Mouse (Mus musculus) midbrain, embryonic 12.5 days (tissue): ENCODE data around the gene Olfr222. TPM values are rescaled to one million over a fixed set of nuclear protein-coding genes. Genes with fewer than 3 reads are reported as not detected.

Experiments used
- ATAC-seq: fragments of 200-750 bp; cut with Nextera tagmentation; 2 replicates; pipeline ENCODE4 v1.8.0; 2017; ENCODE audit warnings: low read depth, moderate TSS enrichment, moderate library complexity; ENCODE audit not compliant: low FRiP score
- H3K27ac ChIP-seq: fragments of 300-500 bp; sonication (generic); replicated peaks from 2 replicates; pipeline ENCODE4 v1.5.1; 2016; ENCODE audit warnings: mild to moderate bottlenecking
- H3K27me3 ChIP-seq: fragments of 300-500 bp; sonication (generic); 2 replicates; pipeline ENCODE4 v1.6.1; 2016; ENCODE audit warnings: mild to moderate bottlenecking
- H3K36me3 ChIP-seq: fragments of 300-500 bp; sonication (generic); 2 replicates; pipeline ENCODE4 v1.6.1; 2016
- H3K4me1 ChIP-seq: fragments of 300-500 bp; sonication (generic); 2 replicates; pipeline ENCODE4 v1.6.1; 2016
- H3K4me2 ChIP-seq: fragments of 300-500 bp; sonication (generic); replicated peaks from 2 replicates; pipeline ENCODE4 v1.6.1; 2016; ENCODE audit warnings: mild to moderate bottlenecking, moderate library complexity
- H3K4me3 ChIP-seq: fragments of 300-500 bp; sonication (generic); 2 replicates; pipeline ENCODE4 v1.5.1; 2016; ENCODE audit warnings: mild to moderate bottlenecking
- H3K9ac ChIP-seq: fragments of 300-500 bp; sonication (generic); replicated peaks from 2 replicates; pipeline ENCODE4 v1.6.1; 2016; ENCODE audit warnings: mild to moderate bottlenecking, moderate library complexity
- H3K9me3 ChIP-seq: fragments of 300-500 bp; sonication (generic); 2 replicates; pipeline ENCODE4 v1.6.1; 2016; ENCODE audit warnings: mild to moderate bottlenecking
- WGBS: fragments of 180-500 bp; shearing (Covaris S2); methylation state at CpG from one replicate; pipeline ENCODE4 v1.1.7; 2016; 5-methylcytosine and 5-hydroxymethylcytosine counted together
- polyA plus RNA-seq: library from polyadenylated mRNA; unstranded; fragments of >200 nt; fragmentation: Nextera tagmentation; extraction: Ambion mirVana; gene quantifications from 2 replicates; pipeline ENCODE4 v1.2.1, GENCODE M21; 2016

Olfr222 gene
- polyA plus RNA-seq, 1 experiment from 2014 or later: not detected

DNA sequence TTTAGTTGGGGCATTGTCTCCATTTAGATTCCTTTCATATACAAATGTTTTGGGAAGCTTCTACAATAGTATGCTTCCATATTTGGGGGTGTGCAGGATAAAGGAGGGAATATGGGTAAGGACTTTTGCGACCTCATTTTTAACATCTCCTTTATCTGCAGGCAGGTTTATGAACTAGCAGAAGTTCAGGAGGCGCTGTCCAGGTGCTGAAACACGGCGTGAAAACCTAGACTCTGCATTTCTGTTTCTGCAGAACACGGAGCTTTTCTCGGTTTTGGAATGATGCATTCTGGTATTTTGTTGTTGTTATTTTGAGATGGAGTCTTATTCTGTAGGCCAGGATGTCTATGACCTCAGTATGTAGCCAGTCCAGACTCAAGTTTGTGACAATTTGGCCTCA lies 8.5 kb upstream of the Olfr222 start:
- Histone ChIP-seq H3K4me3 (no peak overlapping the region), H3K4me2 (no peak overlapping the region), H3K4me1 (no peaks in the 10 kb centered on the region), H3K9ac (no peak overlapping the region), H3K36me3 (no peaks in the 10 kb centered on the region), H3K27me3 (0 out of 2 replicates have a peak, but pooled peaks cover 3% of the 10 kb centered on the region), H3K9me3 (no peaks in the 10 kb centered on the region), H3K27ac (no peak overlapping the region)
- 37% methylated on average over 6 of the region's 6 CpGs for WGBS
- no peak for ATAC-seq

DNA sequence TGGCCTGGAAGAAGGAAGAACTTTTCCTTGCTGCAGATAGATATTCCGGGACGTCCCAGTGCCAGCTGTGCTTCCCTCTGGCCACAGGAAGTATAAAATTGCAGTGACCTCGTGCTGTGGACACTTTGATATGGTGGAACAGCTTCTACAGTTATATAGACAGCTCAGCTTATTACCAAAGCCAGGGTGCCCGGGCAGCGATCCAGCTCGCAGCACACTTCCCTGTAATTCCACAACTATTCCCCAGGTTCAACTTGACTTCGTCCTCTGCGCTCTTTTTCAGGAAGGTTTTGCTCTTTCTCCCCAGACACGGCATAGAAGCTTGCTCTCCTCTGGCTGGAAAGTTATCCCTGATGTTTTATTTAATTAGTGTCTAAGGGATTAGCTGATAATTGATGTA lies 309 bp downstream of the Olfr222 start:
- no peak overlapping the region for H3K4me3 ChIP-seq
- no peak overlapping the region for H3K27ac ChIP-seq
- 0 out of 2 replicates have a peak, but pooled peaks cover 4% of the 10 kb centered on the region for H3K27me3 ChIP-seq
- no peaks in the 10 kb centered on the region for H3K4me1 ChIP-seq
- no peak for ATAC-seq
- no peak overlapping the region for H3K9ac ChIP-seq
- no peaks in the 10 kb centered on the region for H3K9me3 ChIP-seq
- no peak overlapping the region for H3K4me2 ChIP-seq
- H3K36me3 ChIP-seq: no peaks in the 10 kb centered on the region
- WGBS: 76% methylated on average over 9 of the region's 9 CpGs

DNA sequence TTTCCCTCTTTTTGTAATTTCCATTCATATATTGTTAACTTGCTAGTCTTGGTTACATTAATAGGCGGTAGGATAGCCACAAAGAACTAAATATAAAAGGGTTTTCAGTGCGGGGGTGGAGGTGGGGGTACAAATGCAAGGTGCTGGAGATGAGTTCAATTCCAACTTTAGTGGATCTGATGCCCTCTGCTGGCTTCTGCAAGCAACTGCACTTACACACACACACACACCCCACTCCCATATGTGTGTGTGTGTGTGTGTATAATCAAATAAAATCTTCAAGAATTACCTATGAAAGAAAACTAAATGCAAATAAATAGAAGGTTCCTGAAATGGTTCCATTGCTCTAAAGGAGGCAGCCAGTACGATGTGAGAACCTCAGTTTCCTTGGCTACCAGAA lies 6.7 kb downstream of the Olfr222 start:
- Histone ChIP-seq H3K4me1 (no peaks in the 10 kb centered on the region), H3K27ac (no peak overlapping the region), H3K9ac (no peak overlapping the region), H3K4me2 (no peak overlapping the region), H3K4me3 (no peak overlapping the region), H3K9me3 (no peaks in the 10 kb centered on the region), H3K27me3 (0 out of 2 replicates have a peak, but pooled peaks cover 4% of the 10 kb centered on the region), H3K36me3 (no peaks in the 10 kb centered on the region)
- 66% methylated on average over 3 of the region's 3 CpGs for WGBS
- ATAC-seq: no peak

DNA sequence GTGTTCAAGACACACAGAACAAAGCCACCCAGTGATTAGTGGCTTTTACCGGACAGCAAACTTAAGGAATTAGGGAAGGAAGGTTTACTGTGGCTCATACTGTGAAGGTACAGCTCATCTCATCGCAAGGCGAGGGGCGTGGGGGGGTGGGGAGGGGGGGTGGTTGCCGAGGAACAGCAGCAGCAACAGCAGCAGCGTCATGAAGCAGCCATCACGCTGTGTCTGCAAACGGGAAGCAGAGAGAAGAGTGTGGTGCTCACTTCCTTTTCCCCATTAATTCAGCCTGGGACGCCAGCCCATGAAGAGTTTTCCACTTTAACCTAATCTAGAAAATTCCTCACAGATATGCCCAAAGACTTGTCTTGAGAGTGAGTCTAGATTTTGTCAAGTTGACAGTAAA lies 13.2 kb downstream of the Olfr222 start:
- ATAC-seq: no peak
- Histone ChIP-seq H3K27ac (no peak overlapping the region), H3K4me2 (no peak overlapping the region), H3K9me3 (no peaks in the 10 kb centered on the region), H3K4me1 (no peaks in the 10 kb centered on the region), H3K9ac (no peak overlapping the region), H3K36me3 (no peaks in the 10 kb centered on the region), H3K27me3 (no peaks in the 10 kb centered on the region), H3K4me3 (no peak overlapping the region)
- WGBS: 66% methylated on average over 9 of the region's 9 CpGs

DNA sequence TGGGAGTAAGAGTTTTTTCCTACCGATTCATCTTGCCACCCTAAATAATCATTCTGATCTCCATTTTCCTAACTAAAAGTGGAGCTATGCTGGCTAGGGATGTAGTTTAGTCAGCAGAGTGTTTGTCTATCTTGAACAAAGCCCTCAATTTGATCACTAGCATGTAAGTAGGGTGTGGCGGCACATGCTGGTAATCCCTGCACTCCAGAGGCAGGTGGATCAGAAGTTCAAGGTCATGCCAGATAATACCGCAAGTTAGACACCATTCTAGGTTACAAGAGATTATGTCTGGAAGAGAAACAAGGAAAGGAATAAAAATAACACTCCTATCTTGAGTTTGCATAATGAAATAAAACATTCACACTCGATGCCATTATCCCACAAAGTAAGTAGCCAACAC lies 13.7 kb downstream of the Olfr222 start:
- no peaks in the 10 kb centered on the region for H3K4me1 ChIP-seq
- no peak overlapping the region for H3K9ac ChIP-seq
- WGBS: 90% methylated on average over 4 of the region's 4 CpGs
- no peak for ATAC-seq
- no peak overlapping the region for H3K27ac ChIP-seq
- no peaks in the 10 kb centered on the region for H3K36me3 ChIP-seq
- H3K4me2 ChIP-seq: no peak overlapping the region
- no peaks in the 10 kb centered on the region for H3K27me3 ChIP-seq
- H3K9me3 ChIP-seq: no peaks in the 10 kb centered on the region
- no peak overlapping the region for H3K4me3 ChIP-seq

DNA sequence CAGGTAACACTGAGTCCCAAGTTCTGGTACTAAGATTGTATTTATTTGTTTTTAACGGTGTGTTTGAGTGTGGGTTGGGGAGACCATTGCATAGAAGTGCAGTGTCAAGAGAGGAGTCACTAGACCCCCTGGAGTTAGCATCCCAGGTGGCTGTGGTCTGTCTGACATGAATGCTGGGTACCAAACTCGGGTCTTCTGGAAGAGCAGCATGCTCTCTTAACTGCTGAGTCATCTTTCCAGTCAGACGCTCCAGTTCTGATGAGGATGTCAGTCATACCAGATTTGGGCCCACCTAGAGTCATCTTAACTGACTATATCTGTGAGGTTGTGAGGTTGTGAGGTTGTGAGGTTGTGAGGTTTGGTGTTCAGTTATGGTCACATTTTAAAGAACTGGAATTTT lies 15.1 kb downstream of the Olfr222 start:
- no peaks in the 10 kb centered on the region for H3K36me3 ChIP-seq
- H3K9me3 ChIP-seq: no peaks in the 10 kb centered on the region
- no peaks in the 10 kb centered on the region for H3K27me3 ChIP-seq
- no peak overlapping the region for H3K4me3 ChIP-seq
- 76% methylated on average over 3 of the region's 3 CpGs for WGBS
- ATAC-seq: no peak
- no peak overlapping the region for H3K9ac ChIP-seq
- no peak overlapping the region for H3K27ac ChIP-seq
- no peaks in the 10 kb centered on the region for H3K4me1 ChIP-seq
- no peak overlapping the region for H3K4me2 ChIP-seq

DNA sequence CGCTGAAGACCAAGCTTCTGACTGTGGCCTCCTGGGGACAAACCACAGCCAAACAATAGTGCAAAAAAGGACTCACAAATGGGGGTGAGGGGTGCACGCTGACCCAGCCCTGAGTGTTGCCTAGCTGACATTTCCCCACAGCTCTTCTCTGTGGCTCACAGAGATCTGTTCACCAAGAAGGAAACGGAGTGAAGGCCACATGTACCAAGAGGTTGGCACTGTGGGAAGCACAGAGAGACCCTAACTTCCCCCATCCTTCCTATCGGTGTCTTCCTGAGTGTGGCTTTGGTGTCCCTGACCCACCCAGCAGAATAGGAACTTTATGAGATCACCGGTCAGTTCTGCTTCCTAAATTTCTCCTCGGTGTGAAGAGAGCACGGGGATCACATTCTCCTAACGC lies 21.5 kb downstream of the Olfr222 start:
- no peak overlapping the region for H3K9ac ChIP-seq
- ATAC-seq: no peak
- no peak overlapping the region for H3K4me2 ChIP-seq
- 80% methylated on average over 8 of the region's 8 CpGs for WGBS
- no peaks in the 10 kb centered on the region for H3K4me1 ChIP-seq
- no peaks in the 10 kb centered on the region for H3K36me3 ChIP-seq
- H3K27ac ChIP-seq: no peak overlapping the region
- no peaks in the 10 kb centered on the region for H3K9me3 ChIP-seq
- no peak overlapping the region for H3K4me3 ChIP-seq
- H3K27me3 ChIP-seq: no peaks in the 10 kb centered on the region

DNA sequence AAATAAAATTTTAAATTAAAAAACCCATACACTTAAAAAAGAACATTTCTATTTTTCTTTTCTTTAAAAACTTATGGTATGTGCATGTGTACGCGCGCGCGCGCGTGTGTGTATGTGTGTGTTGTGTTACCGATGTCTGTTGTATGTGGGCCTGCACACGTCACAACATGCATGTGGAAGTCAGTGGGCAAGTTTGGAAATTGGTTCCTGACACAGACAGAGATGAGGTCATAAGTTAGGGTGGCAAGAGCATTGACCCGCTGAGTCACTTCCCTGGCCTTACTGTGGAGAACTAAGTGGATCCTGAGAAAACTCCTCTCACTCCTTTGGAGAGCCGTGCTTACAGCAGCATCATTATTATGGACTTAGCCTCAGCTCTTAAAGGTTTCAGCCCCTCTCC lies 21.9 kb downstream of the Olfr222 start:
- no peaks in the 10 kb centered on the region for H3K36me3 ChIP-seq
- H3K9me3 ChIP-seq: no peaks in the 10 kb centered on the region
- no peak overlapping the region for H3K4me3 ChIP-seq
- H3K27ac ChIP-seq: no peak overlapping the region
- H3K9ac ChIP-seq: no peak overlapping the region
- 91% methylated on average over 11 of the region's 11 CpGs for WGBS
- no peak for ATAC-seq
- H3K4me2 ChIP-seq: no peak overlapping the region
- H3K4me1 ChIP-seq: no peaks in the 10 kb centered on the region
- H3K27me3 ChIP-seq: no peaks in the 10 kb centered on the region

DNA sequence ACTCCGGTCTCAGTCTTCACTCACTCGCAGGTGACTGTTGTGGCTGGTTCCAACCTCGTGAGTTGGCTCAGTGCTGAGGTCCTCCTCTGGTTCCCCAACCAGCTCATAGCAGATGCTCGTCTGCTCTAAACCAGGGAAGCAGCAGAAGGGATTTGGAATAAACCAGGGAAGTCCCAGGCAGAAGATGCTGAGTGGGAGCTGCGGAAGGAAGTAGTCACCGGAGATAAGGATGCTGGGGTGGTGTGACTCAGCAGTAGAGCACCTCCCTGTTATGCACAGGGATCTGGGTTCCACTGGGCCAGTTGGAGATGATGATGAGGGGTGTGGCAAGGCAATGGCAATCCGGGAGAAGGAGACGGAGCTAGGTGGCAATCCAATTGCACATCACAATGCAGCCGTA lies 32.0 kb downstream of the Olfr222 start:
- no peak for ATAC-seq
- 0 out of 2 replicates have a peak, but pooled peaks cover 4% of the 10 kb centered on the region for H3K4me1 ChIP-seq
- no peaks in the 10 kb centered on the region for H3K9me3 ChIP-seq
- WGBS: 87% methylated on average over 9 of the region's 9 CpGs
- no peaks in the 10 kb centered on the region for H3K27me3 ChIP-seq
- H3K9ac ChIP-seq: no peak overlapping the region
- no peak overlapping the region for H3K4me2 ChIP-seq
- no peaks in the 10 kb centered on the region for H3K36me3 ChIP-seq
- no peak overlapping the region for H3K4me3 ChIP-seq
- no peak overlapping the region for H3K27ac ChIP-seq

DNA sequence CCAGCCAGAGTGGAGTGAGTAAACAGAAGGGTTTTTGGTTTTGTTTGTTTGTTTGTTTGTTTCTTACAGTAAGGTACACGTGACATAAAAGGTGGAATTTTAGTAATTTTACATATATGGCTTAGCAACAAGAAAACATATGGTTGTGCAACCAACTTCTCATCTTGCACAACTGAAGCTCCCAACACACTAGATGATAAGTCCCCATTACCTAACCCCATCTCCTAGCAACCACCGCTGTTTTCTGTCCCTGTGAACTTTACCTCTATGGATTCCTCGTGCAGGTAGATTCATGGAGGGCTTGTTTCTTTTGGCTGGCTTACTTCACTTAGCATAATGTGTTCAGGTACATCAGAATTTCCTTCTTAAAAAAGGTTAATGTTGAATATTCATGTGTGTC lies 32.7 kb downstream of the Olfr222 start:
- Histone ChIP-seq H3K27ac (no peak overlapping the region), H3K4me1 (0 out of 2 replicates have a peak, but pooled peaks cover 4% of the 10 kb centered on the region), H3K9me3 (no peaks in the 10 kb centered on the region), H3K36me3 (no peaks in the 10 kb centered on the region), H3K9ac (no peak overlapping the region), H3K4me3 (no peak overlapping the region), H3K27me3 (no peaks in the 10 kb centered on the region), H3K4me2 (no peak overlapping the region)
- 89% methylated on average over 3 of the region's 3 CpGs for WGBS
- no peak for ATAC-seq

DNA sequence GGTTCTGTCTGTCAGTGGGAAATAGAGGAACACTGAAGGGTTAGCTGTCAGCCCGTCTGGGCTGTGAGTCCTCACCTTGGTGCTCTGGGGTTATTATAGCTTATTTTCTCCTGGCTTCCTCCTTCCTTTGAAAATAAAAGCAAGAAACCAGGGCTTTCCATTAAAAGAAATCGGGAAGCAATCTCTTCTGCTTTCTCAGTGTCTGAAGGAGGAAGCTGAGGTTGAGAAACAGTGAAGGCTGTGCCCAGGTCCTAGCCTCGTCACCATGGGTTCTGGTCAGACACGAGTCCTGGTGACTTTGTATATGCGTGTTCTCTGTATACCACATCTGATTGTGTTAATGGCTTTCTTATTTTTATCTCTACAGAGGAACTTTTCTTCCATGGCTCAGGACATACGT lies 33.6 kb downstream of the Olfr222 start:
- Histone ChIP-seq H3K4me1 (0 out of 2 replicates have a peak, but pooled peaks cover 4% of the 10 kb centered on the region), H3K9me3 (no peaks in the 10 kb centered on the region), H3K4me2 (no peak overlapping the region), H3K36me3 (no peaks in the 10 kb centered on the region), H3K4me3 (no peak overlapping the region), H3K27ac (no peak overlapping the region), H3K27me3 (no peaks in the 10 kb centered on the region), H3K9ac (no peak overlapping the region)
- no peak for ATAC-seq
- WGBS: 80% methylated on average over 6 of the region's 6 CpGs

DNA sequence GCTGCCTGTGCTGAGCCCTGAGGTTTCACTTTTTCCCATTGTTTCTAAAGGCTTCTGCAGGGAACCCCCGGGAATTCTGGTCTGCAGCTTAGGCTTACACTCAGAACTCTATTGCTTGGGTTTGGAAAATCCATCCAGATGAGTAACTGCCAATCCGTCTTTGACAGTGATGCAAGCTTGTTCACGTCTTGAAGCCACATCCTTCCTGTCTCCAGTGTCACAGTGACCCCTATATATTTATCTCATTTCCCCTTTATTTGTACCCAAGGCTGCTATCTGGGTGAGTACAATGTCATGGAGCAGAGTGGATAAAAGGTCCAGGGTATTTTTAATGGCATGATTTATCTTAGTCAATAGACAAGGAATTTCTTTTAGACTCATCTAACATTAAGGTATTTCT lies 34.7 kb downstream of the Olfr222 start, which contains the start of gene Nlrp3:
Gene Nlrp3 (plus strand): TSS at position 245 of the 400 bp plus-strand sequence.
- Histone ChIP-seq H3K9me3 (no peaks in the 10 kb centered on the region), H3K27ac (no peak within 1 kb of the TSS), H3K36me3 (no peaks in the 10 kb centered on the region), H3K27me3 (no peaks in the 10 kb centered on the region), H3K4me2 (no peak within 1 kb of the TSS), H3K4me3 (no peak within 1 kb of the TSS), H3K4me1 (0 out of 2 replicates have a peak, but pooled peaks cover 4% of the 10 kb centered on the region), H3K9ac (no peak within 1 kb of the TSS)
- WGBS: 47% methylated on average over 3 of the region's 3 CpGs
- no peak for ATAC-seq

DNA sequence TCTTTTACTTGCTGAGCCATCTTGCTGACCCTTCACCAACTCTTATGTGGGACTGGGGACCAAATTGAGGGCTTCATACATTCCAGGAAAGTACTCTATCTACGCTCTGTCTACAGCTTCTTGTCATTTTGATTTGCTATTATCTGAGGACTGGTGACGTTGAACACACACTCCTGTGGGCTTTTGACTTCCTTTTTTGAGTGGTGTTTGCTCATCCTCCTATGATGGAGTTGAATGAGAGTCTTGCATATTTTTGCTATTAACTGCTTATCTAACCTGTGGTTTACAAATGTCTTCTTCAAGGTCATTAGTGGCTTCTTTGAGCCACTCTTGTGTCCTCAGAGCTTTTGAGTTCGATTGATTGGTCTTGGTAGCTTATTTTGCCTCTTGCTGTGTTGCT lies 35.9 kb downstream of the Olfr222 start:
- no peak for ATAC-seq
- Histone ChIP-seq H3K27me3 (no peaks in the 10 kb centered on the region), H3K36me3 (no peaks in the 10 kb centered on the region), H3K9me3 (no peaks in the 10 kb centered on the region), H3K4me1 (no peaks in the 10 kb centered on the region), H3K4me2 (no peak overlapping the region), H3K27ac (no peak overlapping the region), H3K4me3 (no peak overlapping the region), H3K9ac (no peak overlapping the region)
- WGBS: 76% methylated on average over 3 of the region's 3 CpGs
